Mouse (Mus musculus): ENCODE results near the gene Chrne.

- TF ChIP-seq TAL1 (IDR thresholded peaks at IDR 0.05; ENCODE audit: low read length) (no peak), GATA1 (IDR thresholded peaks at IDR 0.05; ENCODE audit: low read length) (no peak)
These were observed 3.2 kb upstream of the Chrne start for GRCm38 (mm10) chr11:70621972-70622814.

All from erythroblast, embryonic 14.5 days (primary cell).